Mouse (Mus musculus) cerebellum, adult 9-10 months (tissue): ENCODE data around the gene Gon4l.
"Not testable (repeated sequence)": the region's sequence is repeated elsewhere in the genome, so short reads cannot be mapped to it uniquely, and the experiment has no call there.

Experiments
- DNase-seq: peaks from one replicate; pipeline ENCODE4 v3.0.0; 2022

The Gon4l gene

GRCm38 (mm10) chr3:88834951-88835491 is at the start of gene Gon4l:
Gon4l (plus strand) TSS chr3:88835231.
- DNase-seq: peak; percentile 53

DNA sequence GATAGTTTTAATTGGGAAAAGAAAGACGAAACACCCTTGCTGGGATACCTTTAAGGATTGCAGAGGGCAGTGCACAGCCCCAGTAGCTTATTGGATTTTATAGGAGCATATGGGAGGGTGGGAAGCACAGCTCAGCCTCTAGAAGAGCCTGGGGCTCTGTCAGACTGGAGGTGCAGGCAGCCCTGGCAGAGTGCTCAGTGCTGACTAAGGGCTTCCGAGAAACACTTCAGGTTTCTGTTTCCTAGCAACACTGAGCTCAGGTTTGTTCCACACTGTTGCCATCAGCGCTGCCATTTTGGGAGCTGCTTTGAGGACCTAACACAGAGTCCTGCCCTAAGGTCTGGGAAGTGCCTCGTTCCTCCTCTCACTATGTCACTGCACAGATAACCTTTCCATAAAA is 48.7 kb upstream of the Gon4l start:
- DNase-seq: not testable (repeated sequence)

DNA sequence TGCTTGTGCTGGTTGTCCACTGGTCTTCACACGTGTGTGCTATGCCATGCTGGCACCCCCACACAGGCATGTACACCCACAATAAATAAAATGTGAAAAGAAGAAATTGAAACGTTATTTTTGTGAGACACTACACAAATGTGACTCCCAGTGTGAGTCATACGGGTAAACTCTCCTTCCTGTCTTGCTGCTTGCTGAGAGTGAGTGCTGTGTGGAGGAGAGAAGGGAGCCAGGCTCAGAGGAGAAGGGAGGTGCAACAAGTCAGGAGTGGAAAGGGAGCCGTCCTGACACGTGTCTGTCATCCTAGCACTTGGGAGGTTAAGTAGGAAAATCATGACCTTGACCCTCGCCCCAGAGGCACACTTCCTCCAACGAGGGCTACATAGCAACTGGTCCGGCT is 48.2 kb upstream of the Gon4l start:
- DNase-seq: not testable (repeated sequence)

DNA sequence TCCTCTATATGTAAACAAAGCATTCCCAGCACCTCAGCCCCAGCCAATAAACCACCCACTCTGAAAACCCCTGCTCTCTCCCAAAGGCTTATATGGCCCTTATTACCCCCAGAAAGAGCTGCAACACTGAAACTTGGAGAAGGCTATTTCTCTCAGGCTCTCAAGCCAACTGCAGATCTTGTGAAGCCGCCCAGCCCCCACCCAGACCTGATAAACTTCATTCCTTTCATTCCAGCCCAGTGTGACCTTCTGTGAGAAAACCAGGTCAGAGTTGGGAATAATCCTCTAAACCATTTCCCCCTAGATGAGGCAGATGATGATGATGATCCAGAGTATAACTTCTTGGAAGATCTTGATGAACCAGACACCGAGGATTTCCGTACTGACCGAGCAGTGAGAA is 47.0 kb upstream of the Gon4l start:
- DNase-seq: not testable (repeated sequence)

GRCm38 (mm10) chr3:88797507-88797906 is 37.5 kb upstream of the Gon4l start:
- not testable (repeated sequence) for DNase-seq

DNA sequence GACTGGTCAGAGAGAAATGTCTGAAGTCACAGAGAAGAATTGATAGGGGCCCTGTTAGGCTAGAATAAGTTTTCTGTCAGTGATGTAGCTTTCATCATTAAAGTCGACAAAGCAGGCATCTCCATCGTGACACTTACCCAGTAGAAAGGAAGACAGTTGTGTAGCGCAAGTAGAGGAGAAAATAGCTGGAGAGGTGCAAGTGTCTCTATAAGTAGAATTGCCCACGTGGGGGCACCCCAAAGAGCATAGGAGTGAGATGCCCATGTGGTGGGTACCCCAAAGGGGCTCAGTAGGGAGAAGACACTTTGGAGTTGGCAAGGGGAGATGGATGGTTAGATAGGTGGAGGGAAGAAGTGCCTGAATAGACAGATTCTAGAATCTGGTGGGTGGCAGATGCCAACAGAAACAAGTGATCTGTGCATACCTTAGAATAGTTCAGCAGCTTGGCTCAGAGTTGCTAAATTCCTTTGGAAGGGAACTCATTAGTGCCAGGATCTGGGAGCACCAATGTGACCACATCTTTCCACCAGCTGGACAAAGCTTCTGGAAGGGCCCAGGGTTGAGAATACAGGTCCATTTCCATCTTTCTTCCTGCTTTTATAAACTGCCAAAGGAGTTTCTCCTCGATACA is 31.0 kb upstream of the Gon4l start:
- DNase-seq: no peak

DNA sequence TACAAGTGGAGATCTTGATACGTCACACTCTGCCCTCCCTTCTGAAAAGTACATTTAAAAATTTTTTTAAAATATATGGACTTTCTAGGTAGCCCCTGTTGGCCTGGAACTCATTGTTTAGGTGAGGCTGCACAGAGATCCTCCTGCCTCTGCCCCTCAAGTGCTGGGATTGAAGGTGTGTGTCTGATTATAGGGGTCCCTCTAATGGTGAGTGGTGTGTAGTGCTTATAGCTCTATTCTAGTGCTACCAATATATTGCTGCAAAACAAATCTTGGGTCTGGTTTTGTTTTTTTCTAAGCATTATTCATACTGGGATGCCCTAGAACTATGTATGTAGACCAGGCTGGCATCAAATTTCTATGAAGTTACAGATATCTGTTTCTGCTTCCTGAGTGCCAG is 9.3 kb upstream of the Gon4l start:
- peak; percentile 33 for DNase-seq

- DNase-seq: no peak
Measured at GRCm38 (mm10) chr3:88827231-88827630, 7.8 kb upstream of the Gon4l start.

GRCm38 (mm10) chr3:88831177-88832121 is 3.6 kb upstream of the Gon4l start:
- peak; percentile 92 for DNase-seq

GRCm38 (mm10) chr3:88832388-88832787 is 2.6 kb upstream of the Gon4l start:
- peak; percentile 87 for DNase-seq

- no peak for DNase-seq
Measured at GRCm38 (mm10) chr3:88849172-88849571, 14.1 kb downstream of the Gon4l start.

DNA sequence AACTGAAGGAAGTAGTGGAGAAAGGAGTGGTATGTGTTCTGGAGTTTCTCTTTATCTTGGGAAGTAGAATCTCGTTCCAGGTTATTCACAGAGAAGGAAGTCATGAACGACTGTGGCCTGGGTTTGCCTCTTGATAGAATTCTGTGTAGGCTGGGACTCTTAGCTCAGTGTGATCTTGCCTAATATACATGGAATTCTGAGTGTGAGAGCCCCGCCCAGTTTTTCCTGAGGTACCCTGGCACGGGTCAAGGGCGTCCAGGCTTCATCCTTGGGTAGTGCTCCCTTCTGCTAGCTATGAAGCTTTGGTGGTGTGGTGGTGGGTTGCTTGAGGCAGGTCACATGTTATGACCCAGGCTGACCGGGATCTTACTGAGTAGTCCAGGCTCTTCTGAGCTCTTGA is 20.8 kb downstream of the Gon4l start:
- no peak for DNase-seq

DNA sequence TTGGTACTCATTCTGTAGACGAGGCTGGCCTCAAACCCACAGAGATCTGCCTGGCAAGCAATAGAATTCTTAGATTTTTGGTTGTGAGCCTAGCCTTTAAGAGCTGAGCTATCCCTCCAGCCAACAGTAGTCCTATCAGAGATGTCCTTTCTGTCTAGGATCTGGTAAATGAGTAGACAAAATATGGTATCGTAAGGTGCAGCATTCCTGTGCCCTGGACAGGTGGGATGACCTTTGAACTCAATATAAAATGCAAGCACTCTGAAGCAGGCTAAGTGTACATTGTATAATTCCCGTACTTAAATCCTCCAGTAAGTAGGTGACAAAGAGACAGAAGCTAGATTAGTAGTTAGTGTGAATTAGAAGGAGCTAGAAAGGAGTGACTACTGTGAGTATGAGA is 27.1 kb downstream of the Gon4l start:
- no peak for DNase-seq

GRCm38 (mm10) chr3:88866735-88867134 is 31.7 kb downstream of the Gon4l start:
- not testable (repeated sequence) for DNase-seq

DNA sequence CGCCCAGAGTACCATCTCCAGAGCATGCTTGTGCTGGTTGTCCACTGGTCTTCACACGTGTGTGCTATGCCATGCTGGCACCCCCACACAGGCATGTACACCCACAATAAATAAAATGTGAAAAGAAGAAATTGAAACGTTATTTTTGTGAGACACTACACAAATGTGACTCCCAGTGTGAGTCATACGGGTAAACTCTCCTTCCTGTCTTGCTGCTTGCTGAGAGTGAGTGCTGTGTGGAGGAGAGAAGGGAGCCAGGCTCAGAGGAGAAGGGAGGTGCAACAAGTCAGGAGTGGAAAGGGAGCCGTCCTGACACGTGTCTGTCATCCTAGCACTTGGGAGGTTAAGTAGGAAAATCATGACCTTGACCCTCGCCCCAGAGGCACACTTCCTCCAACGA is 32.1 kb downstream of the Gon4l start:
- DNase-seq: not testable (repeated sequence)

DNA sequence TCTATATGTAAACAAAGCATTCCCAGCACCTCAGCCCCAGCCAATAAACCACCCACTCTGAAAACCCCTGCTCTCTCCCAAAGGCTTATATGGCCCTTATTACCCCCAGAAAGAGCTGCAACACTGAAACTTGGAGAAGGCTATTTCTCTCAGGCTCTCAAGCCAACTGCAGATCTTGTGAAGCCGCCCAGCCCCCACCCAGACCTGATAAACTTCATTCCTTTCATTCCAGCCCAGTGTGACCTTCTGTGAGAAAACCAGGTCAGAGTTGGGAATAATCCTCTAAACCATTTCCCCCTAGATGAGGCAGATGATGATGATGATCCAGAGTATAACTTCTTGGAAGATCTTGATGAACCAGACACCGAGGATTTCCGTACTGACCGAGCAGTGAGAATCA is 33.4 kb downstream of the Gon4l start:
- not testable (repeated sequence) for DNase-seq

DNA sequence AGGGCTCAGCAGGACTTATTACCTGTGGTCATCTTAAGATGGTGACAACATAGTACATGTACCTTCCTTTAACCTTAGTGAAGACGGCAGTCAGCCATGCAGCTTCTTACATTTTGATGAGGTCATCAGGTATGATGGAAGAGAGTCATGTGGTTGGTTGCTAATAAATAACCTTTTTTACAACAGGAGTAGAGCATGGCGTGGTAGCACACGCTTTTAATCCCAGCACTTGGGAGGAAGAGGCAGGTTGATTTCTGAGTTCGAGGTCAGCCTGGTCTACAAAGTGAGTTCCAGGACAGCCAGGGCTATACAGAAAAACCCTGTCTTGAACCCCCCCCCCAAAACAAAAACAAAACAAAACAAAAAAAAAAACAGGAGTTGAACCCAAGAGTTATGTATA is 47.5 kb downstream of the Gon4l start:
- not testable (repeated sequence) for DNase-seq

- DNase-seq: not testable (repeated sequence)
Measured at GRCm38 (mm10) chr3:88893011-88893410, 58.0 kb downstream of the Gon4l start.

- no peak for DNase-seq
Measured at GRCm38 (mm10) chr3:88904803-88905202, 69.8 kb downstream of the Gon4l start.

DNA sequence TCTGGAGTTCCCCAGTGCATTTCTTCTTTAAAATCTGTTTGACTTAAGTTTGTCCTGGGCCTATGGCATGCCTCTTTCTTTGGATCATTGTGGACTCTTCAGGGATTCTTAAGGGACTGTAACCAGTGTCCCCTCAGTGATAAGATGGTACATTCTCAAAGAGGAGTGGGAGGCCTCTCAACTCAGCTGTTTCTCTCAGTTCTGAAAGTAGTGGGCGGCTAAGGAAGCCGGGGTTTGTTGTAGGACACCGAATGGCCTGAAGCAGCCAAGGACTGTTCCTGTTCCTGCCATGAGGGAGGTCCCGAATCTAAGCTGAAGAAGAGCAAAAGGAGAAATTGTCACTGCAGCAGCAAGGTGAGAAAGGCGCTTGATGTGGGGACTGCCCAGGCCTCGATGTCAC is 70.2 kb downstream of the Gon4l start:
- no peak for DNase-seq

DNA sequence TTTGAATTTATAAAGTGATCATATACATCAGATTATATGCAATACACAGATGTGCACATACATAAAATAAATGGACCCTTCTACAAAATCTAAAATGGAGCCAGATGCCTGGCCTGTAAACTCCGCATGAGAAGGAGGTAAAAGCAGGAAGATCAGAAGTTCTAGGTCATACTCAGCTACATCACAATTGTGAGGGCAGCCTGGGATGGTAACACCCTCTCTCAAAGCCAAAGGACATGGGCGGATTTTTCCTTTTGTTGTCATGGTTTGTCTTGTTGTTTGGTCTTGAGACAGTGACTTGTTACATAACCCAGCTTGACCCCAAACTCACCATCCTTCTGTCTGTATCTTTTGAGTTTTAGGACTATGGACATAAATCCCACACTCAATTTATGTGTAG is 70.7 kb downstream of the Gon4l start:
- no peak for DNase-seq

- DNase-seq: no peak
Measured at GRCm38 (mm10) chr3:88906393-88907159, 71.5 kb downstream of the Gon4l start.

GRCm38 (mm10) chr3:88912585-88912984 is 77.6 kb downstream of the Gon4l start:
- DNase-seq: no peak
